Mouse (Mus musculus) frontal cortex, postnatal 25 days (tissue): ENCODE measurements around the gene Lhfpl2.
"Not testable (repeated sequence)": the region's sequence is repeated elsewhere in the genome, so short reads cannot be mapped to it uniquely, and the experiment has no call there.

ENCODE experiments used
- DNase-seq, 2 experiments: peaks; one replicate each; pipeline ENCODE4 v3.0.0; 2022; ENCODE audit warnings: low spot score in 2 of 2

Lhfpl2 gene

DNA sequence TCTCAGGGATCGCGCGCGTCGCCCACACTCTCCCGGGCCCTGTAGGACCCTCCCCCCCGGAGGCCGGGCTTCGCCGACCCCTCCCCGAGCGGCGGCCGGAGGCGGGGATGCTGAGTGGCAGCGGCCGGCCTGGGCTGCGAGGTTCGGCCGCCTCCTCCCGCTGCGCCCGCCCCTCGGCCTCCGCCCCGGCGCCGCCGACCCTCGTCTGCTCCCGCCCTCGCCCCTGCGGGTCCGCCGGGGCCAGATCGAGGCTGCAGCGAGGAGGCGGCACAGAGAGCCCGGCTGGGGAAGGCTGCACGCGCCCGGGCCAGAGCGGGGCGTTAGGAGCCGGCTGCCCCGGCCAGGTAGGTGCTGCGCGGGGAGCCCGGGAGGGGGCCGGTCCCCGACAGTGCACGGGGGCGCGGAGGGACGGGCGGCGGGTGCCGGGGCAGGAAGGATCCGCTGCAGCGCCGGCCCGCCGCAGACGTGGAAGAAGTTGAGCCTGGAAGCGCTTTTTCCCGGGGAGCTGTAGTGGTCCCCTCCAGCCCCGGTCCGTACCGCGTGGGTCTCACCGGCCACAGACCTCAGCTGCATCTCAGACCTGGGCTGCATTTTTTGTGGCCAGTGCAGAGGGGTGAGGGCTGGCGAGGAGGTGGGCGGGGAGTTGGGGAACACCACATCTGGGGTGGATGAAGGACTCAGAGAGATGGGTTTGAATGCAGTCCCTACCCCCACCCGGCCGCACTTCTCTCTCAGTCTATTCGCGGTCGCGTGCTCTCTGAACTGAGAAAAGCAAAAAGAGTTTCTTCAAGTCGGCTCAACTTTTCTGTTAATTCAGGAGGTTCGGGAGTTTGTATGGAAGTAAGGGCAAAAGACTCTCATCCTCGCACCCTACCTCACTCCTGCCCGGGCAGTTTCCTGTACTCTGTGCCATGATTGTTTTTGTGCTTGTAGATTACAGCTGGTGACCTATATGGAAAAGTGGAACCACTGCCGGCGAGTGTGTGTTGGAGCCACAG is at the start of gene Lhfpl2:
Lhfpl2 (plus strand) TSS at position 234 of the 998 bp plus-strand sequence.
- no peak for DNase-seq

DNA sequence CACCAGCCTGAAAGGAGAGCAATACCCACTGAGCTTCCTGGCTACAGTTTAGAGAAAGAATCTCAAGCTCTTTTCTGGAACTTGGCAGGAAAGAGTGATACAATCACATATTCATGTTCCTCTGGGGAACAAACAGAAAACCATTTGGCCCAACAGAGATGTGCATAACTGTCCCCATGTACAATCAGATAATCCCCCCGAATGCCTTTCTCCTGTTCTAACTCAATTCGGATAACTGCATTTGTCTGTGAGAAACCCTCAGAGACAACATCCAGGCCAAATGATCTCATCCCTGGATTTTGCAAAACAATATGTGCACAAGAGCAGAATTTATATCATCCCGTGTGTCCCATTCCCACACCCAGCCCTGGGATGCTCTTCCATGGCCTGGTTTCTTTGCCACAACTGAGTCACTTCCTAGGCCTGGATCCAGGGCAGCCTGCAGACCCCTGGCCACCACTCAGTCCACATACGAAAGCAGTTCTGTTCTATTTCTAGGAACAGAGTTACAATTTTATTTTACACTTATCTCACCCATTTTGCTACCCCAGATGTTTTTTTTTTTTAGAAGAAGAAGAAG is 45.5 kb upstream of the Lhfpl2 start:
- DNase-seq, result no peak

DNA sequence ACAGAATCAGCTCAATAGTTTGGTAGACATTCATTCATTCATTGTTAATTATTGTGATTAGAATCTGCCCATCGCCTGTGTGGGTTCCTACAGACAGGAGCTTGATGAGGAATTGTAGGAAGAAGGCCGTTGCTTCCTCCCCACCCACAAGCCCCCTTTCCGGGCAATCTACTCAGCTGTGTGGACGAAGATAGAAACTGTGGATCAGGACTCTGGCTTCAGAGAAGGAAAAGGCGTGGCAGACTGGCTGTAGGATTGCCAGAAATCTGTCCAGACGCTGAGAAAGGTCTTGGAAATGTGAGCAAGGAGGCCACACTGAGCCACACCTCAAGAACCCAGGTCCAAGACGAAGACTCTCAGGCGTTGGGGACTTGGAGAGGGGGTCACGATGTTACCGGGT is 43.6 kb upstream of the Lhfpl2 start:
- DNase-seq, result no peak

DNA sequence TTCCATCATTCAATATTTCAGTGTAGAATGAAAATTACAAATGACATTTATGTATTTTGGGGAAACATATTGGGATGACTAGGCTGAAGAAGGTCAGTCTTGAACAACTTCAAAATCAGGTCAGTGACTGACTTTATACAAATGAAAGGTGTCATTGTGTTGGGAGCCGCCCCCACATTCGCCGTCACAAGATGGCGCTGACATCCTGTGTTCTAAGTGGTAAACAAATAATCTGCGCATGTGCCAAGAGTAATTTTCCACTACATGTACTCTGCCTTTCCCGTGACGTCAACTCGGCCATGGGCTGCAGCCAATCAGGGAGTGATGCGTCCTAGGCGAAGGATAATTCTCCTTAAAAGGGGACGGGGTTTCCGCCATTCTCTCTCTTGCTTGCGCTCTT is 33.0 kb upstream of the Lhfpl2 start:
- DNase-seq, result not testable (repeated sequence)

DNA sequence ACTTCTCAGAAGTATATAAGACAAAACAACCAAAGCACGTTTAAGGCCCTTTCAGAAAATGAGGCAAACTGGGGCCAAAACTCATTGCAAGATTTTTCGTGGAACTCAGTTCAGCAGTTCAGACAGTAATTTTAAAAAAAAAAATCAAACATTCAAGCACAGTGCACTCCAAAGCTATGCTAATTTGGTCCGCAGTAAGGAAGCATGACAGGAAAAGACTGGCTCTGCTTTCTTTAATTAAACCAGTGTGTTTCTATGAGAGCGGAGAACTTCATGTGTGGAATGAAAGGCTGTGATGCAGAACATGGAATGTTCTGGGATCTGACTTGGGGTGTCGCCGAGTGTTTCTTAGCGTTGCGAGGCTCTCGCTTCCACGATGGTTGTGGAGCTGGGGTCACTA is 28.4 kb upstream of the Lhfpl2 start:
- no peak for DNase-seq

DNA sequence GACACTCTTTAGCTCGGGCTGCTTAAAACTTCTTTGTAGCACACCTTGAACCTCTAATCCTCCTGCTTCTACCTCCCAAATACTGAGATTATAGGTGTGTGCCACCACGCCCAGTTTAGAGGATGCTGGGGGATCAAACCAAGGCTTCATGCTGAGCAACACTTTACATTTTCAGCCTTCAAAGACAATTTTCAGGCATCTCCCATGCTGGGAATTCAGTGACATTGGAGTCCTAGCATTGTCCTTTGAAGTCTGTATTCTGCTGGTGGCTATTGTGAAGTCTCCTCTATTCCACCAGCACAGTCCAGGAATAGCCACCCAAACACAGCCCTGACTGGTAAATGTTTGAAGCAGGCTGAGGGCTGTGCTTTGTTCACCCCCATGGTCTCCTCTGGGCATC is 27.0 kb upstream of the Lhfpl2 start:
- DNase-seq, result no peak

DNA sequence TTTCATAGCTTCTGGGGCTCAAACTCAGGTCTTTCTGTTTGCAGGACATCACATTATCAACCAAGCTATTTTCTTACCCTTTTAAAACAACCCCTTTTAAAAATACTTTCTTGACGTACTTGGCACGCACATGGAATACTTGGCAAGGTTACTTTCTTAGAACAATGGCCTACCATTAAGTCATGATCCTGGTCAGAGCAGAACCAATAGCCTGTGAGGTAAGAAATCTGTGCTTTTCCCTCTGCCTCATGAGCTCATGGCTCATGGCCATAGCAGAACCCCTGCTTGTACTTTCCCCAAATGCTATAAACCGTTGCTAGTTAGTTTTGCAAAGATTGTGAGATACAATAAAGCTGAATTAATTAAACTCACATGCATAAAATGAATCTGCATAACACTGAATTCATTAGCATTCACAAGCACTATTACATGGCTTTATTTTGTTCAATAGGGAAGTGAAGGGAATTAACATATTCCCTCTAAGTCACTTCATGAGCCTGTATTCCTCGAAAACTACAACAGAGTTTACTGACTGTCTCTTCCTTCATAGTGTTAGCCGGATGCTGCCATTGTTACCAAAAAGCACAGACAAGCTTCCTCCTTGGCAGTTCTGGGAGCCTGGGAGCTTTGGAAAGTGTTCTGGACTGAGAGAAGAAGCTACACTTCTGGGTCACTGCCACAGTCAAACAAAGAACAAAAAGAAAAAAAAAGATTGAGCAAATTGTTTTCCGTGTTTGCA is 20.1 kb upstream of the Lhfpl2 start:
- no peak for DNase-seq

DNA sequence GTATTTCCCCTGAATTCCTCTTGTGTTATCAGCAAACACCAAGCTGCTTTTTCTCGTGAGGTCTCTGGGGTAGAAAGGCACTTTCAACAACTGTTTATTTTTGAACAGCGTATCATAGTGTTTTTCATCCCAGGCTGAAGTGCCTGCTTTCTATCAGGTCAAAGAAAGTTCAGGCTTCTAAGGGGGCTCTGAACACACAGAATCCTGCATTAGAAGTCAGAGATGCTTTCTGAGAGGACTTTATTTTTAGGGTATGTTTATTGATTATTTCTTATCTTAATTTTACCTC is 19.6 kb upstream of the Lhfpl2 start:
- DNase-seq, result no peak

DNA sequence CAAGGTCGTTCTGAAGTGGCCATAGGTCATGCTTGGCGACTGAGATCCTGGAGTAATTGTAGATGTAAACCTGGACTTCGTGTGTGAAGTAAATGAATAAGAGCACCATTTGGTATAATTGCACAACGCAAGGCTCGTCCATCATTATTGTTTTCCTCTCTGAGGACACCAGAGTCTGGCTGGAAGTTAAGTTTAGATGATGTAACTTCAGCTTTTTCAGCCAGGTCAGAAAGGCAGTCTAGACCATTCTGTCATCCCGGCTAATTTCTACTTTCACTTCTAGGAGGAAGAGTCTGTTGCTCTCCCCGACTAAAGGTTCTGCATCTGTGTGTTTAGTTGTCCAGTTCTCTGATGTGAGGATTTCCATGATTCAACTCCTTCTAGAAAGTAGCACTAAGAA is 7.6 kb upstream of the Lhfpl2 start:
- no peak for DNase-seq

DNA sequence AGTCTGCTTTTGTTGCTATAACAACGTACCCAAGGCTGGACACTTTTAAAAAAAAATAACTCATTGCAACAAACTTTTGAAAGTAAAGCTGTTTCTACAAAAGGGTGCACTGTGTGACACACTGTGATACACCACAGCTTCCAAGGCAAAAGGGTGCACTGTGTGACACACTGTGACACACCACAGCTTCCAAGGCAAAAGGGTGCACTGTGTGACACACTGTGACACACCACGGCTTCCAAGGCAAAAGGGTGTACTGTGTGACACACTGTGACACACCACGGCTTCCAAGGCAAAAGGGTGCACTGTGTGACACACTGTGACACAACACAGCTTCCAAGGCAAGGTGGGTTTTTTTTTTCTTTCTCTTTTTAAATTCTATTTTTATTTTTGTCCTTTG is 6.8 kb upstream of the Lhfpl2 start:
- no peak for DNase-seq

DNA sequence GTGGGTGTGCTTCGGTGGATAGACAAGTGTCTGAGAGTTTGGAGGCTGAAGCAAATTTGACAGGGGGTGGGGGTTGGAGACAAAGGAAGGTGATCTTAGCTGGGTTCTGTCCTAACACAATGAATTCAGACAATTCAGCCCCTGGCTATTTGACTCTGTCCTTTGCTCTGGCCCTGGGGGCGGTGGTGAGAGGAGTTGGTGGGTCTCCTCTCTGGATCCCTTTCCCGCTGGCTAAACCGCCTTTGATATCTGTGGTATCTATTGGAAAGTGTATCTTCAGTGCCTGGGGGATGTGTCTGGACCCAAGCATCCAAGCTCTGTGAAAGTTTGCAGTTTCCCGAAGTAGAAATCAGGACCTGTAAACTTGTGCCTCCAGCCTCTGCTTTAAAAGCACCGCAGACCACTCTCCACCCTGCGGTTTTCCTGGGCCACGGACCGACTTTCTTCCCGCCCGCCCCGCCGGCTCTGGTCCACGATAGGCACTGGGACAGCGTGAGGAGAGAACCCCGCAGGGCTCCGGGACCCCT is 497 bp upstream of the Lhfpl2 start:
- DNase-seq, result no peak

DNA sequence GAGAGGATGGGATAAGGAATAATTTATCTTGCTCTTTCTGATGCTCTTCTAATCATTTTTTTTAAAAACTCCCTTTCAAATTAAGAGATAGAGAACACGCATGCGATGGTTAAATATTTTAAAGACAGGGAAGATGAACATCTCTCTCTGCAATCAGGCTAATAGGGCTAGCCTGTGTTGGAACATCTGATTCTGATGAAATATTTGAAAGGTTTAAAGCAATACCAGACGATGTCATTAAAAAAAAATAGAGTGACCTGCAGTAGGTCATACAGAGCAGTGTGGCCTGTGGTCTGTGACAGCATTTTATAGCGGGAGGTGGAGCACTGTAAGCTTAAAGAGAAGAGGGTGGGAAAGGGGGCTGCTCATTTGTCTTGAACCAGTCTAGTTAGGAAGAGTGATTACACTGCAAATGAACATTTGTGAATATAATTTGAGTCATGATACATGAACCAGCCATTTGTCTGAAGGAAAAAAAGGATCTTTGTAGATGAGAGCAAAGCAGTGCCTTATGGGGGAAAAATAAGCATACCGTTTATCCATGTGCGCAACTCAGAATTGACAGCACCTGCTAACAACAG is 1.1 kb downstream of the Lhfpl2 start:
- no peak for DNase-seq

DNA sequence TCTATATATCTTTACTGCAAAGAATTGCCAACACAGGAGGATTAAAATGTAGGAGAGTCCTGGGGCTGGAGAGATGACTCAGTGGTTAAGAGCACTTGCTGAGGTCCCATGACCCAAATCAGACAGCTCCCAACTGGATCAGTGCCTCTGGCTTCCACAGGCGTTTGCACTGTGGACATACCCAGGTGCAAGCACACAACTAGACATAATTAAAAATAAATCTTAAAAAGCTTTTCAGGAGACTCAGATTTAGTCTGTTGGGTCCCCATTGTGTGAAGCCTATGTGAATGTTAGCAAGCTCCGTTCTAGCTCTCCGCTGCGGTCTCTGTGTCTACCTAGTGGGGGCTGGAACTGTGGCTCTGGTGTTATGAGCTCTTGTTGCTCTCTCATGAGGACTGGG is 1.8 kb downstream of the Lhfpl2 start:
- no peak for DNase-seq

DNA sequence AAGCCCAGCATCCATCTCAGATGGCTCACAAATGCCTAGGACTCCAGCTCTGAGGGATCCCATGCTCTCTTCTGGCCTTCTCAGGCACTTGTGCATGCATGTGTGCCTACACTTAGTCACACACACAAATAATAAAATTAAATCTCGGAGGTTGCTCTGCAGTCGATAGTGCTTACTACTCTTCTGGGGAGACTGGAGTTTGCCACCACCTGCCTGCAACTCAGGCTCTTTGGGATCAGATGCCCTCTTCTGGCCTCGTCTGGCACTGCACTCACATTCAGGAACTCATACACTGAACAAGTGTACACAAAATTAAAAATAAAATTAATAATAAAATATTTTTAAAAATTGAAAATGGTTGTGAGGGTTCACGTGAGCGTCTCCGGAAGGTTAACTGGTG is 2.2 kb downstream of the Lhfpl2 start:
- DNase-seq, result no peak

DNA sequence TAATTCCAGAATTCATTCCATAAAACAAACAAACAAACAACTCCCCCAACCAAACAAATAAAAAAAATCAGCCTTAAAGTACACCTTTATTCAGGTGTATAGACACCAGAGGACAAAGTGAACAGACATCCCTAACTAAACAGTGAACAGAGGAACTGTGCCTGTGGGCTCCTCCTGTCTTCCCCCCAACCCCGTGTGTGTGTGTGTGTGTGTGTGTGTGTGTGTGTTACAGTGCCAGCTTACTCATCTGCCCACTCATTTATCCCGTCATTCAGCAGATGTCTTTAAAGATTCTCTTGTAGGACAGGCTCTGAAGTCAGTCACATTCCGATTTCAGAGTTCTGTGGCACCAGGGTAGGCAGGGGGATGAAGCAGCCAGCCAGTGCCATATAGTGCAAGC is 2.9 kb downstream of the Lhfpl2 start:
- DNase-seq, result no peak

DNA sequence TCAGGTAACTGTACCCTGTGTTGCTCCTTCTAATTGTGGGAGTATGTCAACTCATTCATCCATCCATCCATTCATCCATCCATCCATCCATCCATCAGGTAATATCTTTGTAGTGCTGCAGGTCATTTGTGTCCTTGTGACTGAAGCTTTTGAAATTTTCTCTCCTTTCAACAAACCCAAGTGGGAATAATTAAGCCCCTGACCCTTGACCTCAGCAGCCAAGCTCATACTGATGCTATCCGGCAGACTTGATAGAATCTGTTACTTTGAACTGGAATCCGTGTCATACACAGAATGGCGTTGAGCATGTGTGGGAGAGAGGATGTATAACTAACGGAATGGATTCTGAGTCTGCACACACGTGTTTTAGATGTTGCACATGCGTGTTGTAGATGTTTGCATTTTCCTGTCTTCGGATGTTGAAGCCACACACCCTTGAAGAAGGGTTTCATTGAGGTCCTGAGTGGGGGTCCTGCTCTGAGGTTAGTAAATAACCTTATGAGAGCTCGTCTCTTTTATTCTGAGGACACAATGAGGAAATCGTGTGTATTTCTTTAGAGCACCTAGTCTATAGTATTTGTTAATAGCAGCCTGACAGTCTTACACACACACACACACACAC is 3.8 kb downstream of the Lhfpl2 start:
- no peak for DNase-seq

DNA sequence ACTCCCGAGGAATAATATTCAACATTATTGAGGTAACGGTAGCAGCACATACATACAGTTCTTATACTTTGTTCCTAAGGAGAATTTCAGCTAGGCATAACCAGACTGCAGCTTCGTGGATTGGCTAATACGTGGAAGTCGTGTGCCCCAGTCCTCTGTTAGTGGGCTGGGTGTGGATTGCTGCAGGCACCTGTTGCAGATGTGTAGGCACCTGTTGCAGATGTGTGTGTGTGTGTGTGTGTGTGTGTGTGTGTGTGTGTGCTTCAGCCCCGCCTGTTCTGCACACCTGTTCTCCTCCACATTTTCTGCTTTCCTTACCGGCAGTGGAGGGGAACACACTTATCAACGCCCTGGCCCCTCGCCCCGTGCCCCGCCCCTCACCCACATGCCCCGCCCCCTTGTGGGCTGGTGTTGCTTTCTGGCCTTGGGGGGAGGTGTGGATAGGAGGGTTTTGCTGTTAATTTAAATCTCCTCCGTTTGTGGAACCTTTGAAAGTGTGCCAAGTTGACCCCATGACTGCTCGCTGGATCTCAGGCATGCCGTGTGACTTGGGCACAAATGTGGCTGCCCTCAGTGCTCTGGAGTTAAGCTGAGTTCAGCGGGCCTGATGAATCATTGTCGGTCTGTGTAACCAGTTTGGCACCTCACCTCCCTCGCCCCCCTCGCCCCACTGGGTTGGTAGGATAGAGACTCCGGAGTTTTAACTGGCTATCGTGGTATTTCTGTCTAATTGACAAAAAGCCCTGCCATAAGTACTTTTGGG is 4.9 kb downstream of the Lhfpl2 start:
- no peak for DNase-seq

DNA sequence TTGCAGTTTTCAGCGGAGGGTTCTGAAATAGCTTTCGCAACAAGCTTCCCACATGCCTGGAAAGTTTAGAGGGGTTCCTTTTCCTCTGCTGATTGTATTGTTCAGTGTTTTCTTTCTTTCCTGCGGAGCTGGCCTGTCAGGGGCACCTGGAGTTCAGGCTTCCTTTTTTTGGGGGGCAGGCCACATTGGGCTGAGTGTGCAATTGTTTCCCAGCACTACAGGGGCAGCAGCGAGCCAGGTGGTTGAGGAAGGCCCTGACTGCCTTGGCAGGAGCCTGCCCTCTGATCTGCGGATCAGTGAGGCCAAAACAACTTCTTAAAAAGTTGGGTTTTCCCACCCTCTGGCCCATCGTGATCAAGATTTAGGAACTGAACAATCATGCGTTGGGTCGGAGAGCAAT is 5.6 kb downstream of the Lhfpl2 start:
- no peak for DNase-seq

DNA sequence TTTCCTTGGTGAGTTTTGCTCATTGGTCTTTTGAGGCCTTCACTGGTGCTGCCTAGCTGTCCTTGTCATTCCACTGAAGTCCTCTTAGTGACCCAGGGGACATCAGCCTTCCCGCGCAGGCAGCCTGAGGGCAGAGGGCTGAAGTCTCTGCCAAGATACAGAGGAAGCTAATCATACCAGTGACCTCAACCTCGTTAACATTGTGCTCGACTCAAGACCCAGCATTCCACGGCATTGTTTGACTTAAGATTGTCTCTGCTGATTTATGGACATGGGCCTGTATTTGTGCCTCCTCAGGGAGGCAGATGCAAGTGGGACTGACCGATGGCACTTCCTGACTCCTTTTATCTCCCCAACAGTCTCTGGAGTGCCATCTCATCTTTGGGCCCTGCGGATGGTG is 7.0 kb downstream of the Lhfpl2 start:
- no peak for DNase-seq

DNA sequence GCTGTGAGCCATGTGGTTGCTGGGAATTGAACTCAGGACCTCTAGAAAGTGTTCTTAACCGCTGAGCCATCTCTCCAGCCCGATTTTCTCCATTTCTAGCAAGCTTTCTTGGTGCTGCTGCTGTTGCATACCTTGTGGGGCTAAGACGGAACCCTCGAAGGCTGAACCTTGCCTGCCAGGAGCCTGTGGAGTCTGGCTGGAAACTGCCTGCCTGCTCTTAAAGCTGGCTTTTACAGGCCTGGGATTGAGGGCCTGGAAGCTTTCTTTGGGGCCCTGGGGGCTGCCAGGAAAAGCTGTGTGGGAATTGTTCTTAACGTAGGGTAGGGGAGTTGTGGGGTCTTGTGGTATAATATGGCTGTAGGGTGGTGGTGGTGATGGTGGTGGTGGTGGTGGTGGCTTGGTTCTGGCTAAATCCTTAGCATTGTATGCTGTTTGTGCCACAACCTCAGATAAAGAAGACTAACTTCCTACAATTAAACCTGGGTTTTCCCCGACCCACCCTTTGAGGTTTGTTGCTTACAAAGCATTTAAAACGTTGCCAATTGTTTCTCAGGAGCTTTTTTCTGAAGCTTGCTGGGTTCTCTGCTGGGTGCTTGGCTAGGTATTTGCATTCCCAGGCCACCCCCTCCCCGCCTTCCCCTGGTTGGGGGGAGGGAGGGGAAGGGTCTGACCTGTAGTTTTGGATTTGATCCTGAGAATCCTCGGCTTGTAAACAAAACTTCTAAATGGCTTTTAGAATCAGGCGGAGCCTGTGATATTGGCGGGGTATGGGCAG is 7.9 kb downstream of the Lhfpl2 start:
- DNase-seq, result no peak
